Mouse (Mus musculus): Measurements from ENCODE around the gene Tsr2. TPM values are rescaled to one million over a fixed set of nuclear protein-coding genes. Genes with fewer than 3 reads are reported as not detected.
A peak's percentile ranks its signal among the peaks of the same experiment; 100 is the strongest.

Tsr2 gene
- 35.9 and 42.4 TPM in 2 replicates for polyA plus RNA-seq (2015; fragmentation: Nextera tagmentation; extraction: Ambion mirVana)

- peak; percentile 87 for ATAC-seq (ENCODE audit: insufficient number of reproducible peaks, insufficient read depth, low FRiP score, low TSS enrichment, low read depth)
- WGBS = 30% methylated on average over 35 of the region's 35 CpGs
- Histone ChIP-seq H3K27me3 (peaks cover 5% of the 10 kb centered on the region; the same call in 1 of the 2 replicates), H3K9me3 (no peaks in the 10 kb centered on the region), H3K4me2 (peak within 1 kb of the TSS; percentile 64), H3K4me1 (peaks cover 3% of the 10 kb centered on the region; the same call in 1 of the 2 replicates), H3K36me3 (no peaks in the 10 kb centered on the region), H3K27ac (no peak within 1 kb of the TSS; the same call in 1 of the 2 replicates), H3K4me3 (peak within 1 kb of the TSS; percentile 65), H3K9ac (peak within 1 kb of the TSS; percentile 73)
Measured at GRCm38 (mm10) chrX:151096171-151097058, at the start of gene Tsr2. Tsr2 (minus strand) TSS chrX:151096543.

GRCm38 (mm10) chrX:151132785-151133184 is 36.4 kb upstream of the Tsr2 start:
- peaks cover 14% of the 10 kb centered on the region; the same call in 1 of the 2 replicates for H3K27me3 ChIP-seq
- no peak overlapping the region for H3K27ac ChIP-seq
- ATAC-seq (ENCODE audit: insufficient number of reproducible peaks, insufficient read depth, low FRiP score, low TSS enrichment, low read depth) = no peak
- H3K4me1 ChIP-seq = no peaks in the 10 kb centered on the region
- no peaks in the 10 kb centered on the region for H3K36me3 ChIP-seq
- no peaks in the 10 kb centered on the region for H3K9me3 ChIP-seq
- H3K4me3 ChIP-seq = no peak overlapping the region; the same call in 1 of the 2 replicates
- WGBS = 28% methylated on average over 10 of the region's 10 CpGs
- H3K9ac ChIP-seq = no peak overlapping the region
- no peak overlapping the region for H3K4me2 ChIP-seq

GRCm38 (mm10) chrX:151130493-151130892 is 34.1 kb upstream of the Tsr2 start:
- Histone ChIP-seq H3K4me2 (no peak overlapping the region), H3K4me1 (no peaks in the 10 kb centered on the region), H3K4me3 (no peak overlapping the region), H3K27ac (no peak overlapping the region), H3K27me3 (peaks cover 14% of the 10 kb centered on the region; the same call in 1 of the 2 replicates), H3K9ac (no peak overlapping the region), H3K9me3 (no peaks in the 10 kb centered on the region), H3K36me3 (no peaks in the 10 kb centered on the region)
- WGBS = 73% methylated on average over 3 of the region's 3 CpGs
- no peak for ATAC-seq (ENCODE audit: insufficient number of reproducible peaks, insufficient read depth, low FRiP score, low TSS enrichment, low read depth)

- Histone ChIP-seq H3K27me3 (0 out of 2 replicates have a peak, but pooled peaks cover 2% of the 10 kb centered on the region), H3K9me3 (no peaks in the 10 kb centered on the region), H3K27ac (no peak overlapping the region), H3K9ac (no peak overlapping the region), H3K4me2 (no peak overlapping the region), H3K36me3 (no peaks in the 10 kb centered on the region), H3K4me1 (no peaks in the 10 kb centered on the region), H3K4me3 (no peak overlapping the region)
- ATAC-seq (ENCODE audit: insufficient number of reproducible peaks, insufficient read depth, low FRiP score, low TSS enrichment, low read depth) = no peak
- 71% methylated on average over 2 of the region's 2 CpGs for WGBS
Measured at GRCm38 (mm10) chrX:151123933-151124332, 27.6 kb upstream of the Tsr2 start.

- Histone ChIP-seq H3K36me3 (no peaks in the 10 kb centered on the region), H3K9ac (no peak overlapping the region), H3K27me3 (0 out of 2 replicates have a peak, but pooled peaks cover 5% of the 10 kb centered on the region), H3K4me2 (no peak overlapping the region), H3K27ac (no peak overlapping the region), H3K4me1 (no peaks in the 10 kb centered on the region), H3K9me3 (no peaks in the 10 kb centered on the region), H3K4me3 (no peak overlapping the region)
- WGBS = 19% methylated on average over 2 of the region's 2 CpGs
- no peak for ATAC-seq (ENCODE audit: insufficient number of reproducible peaks, insufficient read depth, low FRiP score, low TSS enrichment, low read depth)
Measured at GRCm38 (mm10) chrX:151117432-151117831, 21.1 kb upstream of the Tsr2 start.

- Histone ChIP-seq H3K9ac (no peak overlapping the region), H3K27ac (no peak overlapping the region), H3K4me1 (no peaks in the 10 kb centered on the region), H3K4me3 (no peak overlapping the region), H3K9me3 (no peaks in the 10 kb centered on the region), H3K4me2 (no peak overlapping the region), H3K27me3 (0 out of 2 replicates have a peak, but pooled peaks cover 5% of the 10 kb centered on the region), H3K36me3 (no peaks in the 10 kb centered on the region)
- no peak for ATAC-seq (ENCODE audit: insufficient number of reproducible peaks, insufficient read depth, low FRiP score, low TSS enrichment, low read depth)
- 8% methylated on average over 7 of the region's 7 CpGs for WGBS
Measured at GRCm38 (mm10) chrX:151116795-151117194, 20.5 kb upstream of the Tsr2 start.

GRCm38 (mm10) chrX:151107301-151108067 is 11.1 kb upstream of the Tsr2 start:
- Histone ChIP-seq H3K4me1 (no peaks in the 10 kb centered on the region), H3K4me2 (no peak overlapping the region), H3K27ac (no peak overlapping the region), H3K9ac (no peak overlapping the region), H3K4me3 (no peak overlapping the region), H3K36me3 (no peaks in the 10 kb centered on the region), H3K27me3 (peaks cover 14% of the 10 kb centered on the region; the same call in 1 of the 2 replicates), H3K9me3 (no peaks in the 10 kb centered on the region)
- no peak for ATAC-seq (ENCODE audit: insufficient number of reproducible peaks, insufficient read depth, low FRiP score, low TSS enrichment, low read depth)
- WGBS = 52% methylated on average over 7 of the region's 7 CpGs

GRCm38 (mm10) chrX:151087418-151087817 is 8.9 kb downstream of the Tsr2 start:
- Histone ChIP-seq H3K4me3 (no peak overlapping the region), H3K27ac (no peak overlapping the region), H3K9ac (no peak overlapping the region), H3K9me3 (no peaks in the 10 kb centered on the region), H3K27me3 (peaks cover 23% of the 10 kb centered on the region), H3K4me1 (no peaks in the 10 kb centered on the region), H3K36me3 (peaks cover 51% of the 10 kb centered on the region), H3K4me2 (no peak overlapping the region)
- WGBS = 76% methylated on average over 1 of the region's 1 CpGs
- no peak for ATAC-seq (ENCODE audit: insufficient number of reproducible peaks, insufficient read depth, low FRiP score, low TSS enrichment, low read depth)

- Histone ChIP-seq H3K4me3 (no peak overlapping the region), H3K27ac (no peak overlapping the region), H3K9ac (no peak overlapping the region), H3K27me3 (peaks cover 20% of the 10 kb centered on the region), H3K9me3 (no peaks in the 10 kb centered on the region), H3K4me1 (no peaks in the 10 kb centered on the region), H3K36me3 (peaks cover 49% of the 10 kb centered on the region), H3K4me2 (no peak overlapping the region)
- WGBS = 76% methylated on average over 2 of the region's 2 CpGs
- ATAC-seq (ENCODE audit: insufficient number of reproducible peaks, insufficient read depth, low FRiP score, low TSS enrichment, low read depth) = no peak
Measured at GRCm38 (mm10) chrX:151085599-151085998, 10.7 kb downstream of the Tsr2 start.

GRCm38 (mm10) chrX:151076941-151077485 is 19.3 kb downstream of the Tsr2 start:
- Histone ChIP-seq H3K4me2 (no peak overlapping the region), H3K36me3 (peaks cover 53% of the 10 kb centered on the region), H3K9me3 (no peaks in the 10 kb centered on the region), H3K27ac (no peak overlapping the region), H3K4me1 (no peaks in the 10 kb centered on the region), H3K9ac (no peak overlapping the region), H3K4me3 (no peak overlapping the region), H3K27me3 (no peaks in the 10 kb centered on the region; the same call in 1 of the 2 replicates)
- 81% methylated on average over 4 of the region's 4 CpGs for WGBS
- ATAC-seq (ENCODE audit: insufficient number of reproducible peaks, insufficient read depth, low FRiP score, low TSS enrichment, low read depth) = no peak

- H3K27me3 ChIP-seq = peaks cover 5% of the 10 kb centered on the region; the same call in 1 of the 2 replicates
- H3K27ac ChIP-seq = no peak overlapping the region
- no peak overlapping the region for H3K4me3 ChIP-seq
- no peaks in the 10 kb centered on the region for H3K9me3 ChIP-seq
- no peak for ATAC-seq (ENCODE audit: insufficient number of reproducible peaks, insufficient read depth, low FRiP score, low TSS enrichment, low read depth)
- H3K36me3 ChIP-seq = peaks cover 59% of the 10 kb centered on the region
- H3K4me1 ChIP-seq = no peaks in the 10 kb centered on the region
- no peak overlapping the region for H3K4me2 ChIP-seq
- WGBS = 94% methylated on average over 5 of the region's 5 CpGs
- no peak overlapping the region for H3K9ac ChIP-seq
Measured at GRCm38 (mm10) chrX:151076007-151076406, 20.3 kb downstream of the Tsr2 start.
